Mouse (Mus musculus): Measurements from ENCODE around the gene Wfdc15a.

Wfdc15a gene

GRCm38 (mm10) chr2:164173394-164173793 lies 26.5 kb downstream of the Wfdc15a start:
- H3K9me3 ChIP-seq (ENCODE audit: low read length) = no peaks in the 10 kb centered on the region
- no peak overlapping the region for H3K4me3 ChIP-seq (replicated peaks; ENCODE audit: low read length)
- H3K27me3 ChIP-seq (ENCODE audit: insufficient read depth, low read length) = peaks cover 69% of the 10 kb centered on the region
- no peaks in the 10 kb centered on the region for H3K36me3 ChIP-seq (ENCODE audit: insufficient read depth, low read length)
- no peak for TF ChIP-seq POU5F1 (IDR thresholded peaks at IDR 0.05; ENCODE audit: borderline replicate concordance, low read length)
- no peak for TF ChIP-seq CTCF (conservative IDR thresholded peaks at IDR 0.05; ENCODE audit: low read length)
- no peak for TF ChIP-seq NANOG (IDR thresholded peaks at IDR 0.05; ENCODE audit: borderline replicate concordance, low read length)
- peaks cover 11% of the 10 kb centered on the region for H3K4me1 ChIP-seq (replicated peaks; ENCODE audit: low read depth, low read length)

DNA sequence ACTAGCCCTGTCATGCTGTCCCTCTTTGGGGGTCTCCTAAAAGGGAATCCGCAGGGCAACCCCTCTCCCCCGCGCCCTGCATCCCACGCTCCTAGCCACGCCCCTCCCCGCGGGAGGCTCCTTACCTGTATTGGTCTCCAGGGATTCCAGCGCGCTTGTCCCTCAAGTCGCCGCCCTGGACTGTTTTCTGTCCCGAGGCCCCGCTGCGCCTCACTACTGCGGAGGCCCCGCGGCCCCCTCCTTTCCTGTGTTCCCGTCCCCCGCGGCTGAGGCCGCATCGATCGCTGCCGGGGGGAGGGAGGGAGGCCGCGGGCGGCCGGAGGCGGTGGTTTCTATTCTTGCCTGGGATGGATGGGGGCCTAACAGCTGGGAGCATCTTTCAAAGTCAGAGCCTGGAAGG lies 29.0 kb downstream of the Wfdc15a start, which contains the start of gene Kcns1:
Gene Kcns1, minus strand, starts transcription at position 212 of the 400 bp plus-strand sequence.
- peak within 1 kb of the TSS; percentile 66 for H3K4me3 ChIP-seq (replicated peaks; ENCODE audit: low read length)
- H3K9me3 ChIP-seq (ENCODE audit: low read length) = no peaks in the 10 kb centered on the region
- H3K27me3 ChIP-seq (ENCODE audit: insufficient read depth, low read length) = peaks cover 76% of the 10 kb centered on the region
- H3K4me1 ChIP-seq (replicated peaks; ENCODE audit: low read depth, low read length) = peaks cover 16% of the 10 kb centered on the region
- no peak for TF ChIP-seq CTCF (conservative IDR thresholded peaks at IDR 0.05; ENCODE audit: low read length)
- TF ChIP-seq POU5F1 (IDR thresholded peaks at IDR 0.05; ENCODE audit: borderline replicate concordance, low read length) = no peak
- no peak for TF ChIP-seq NANOG (IDR thresholded peaks at IDR 0.05; ENCODE audit: borderline replicate concordance, low read length)
- no peaks in the 10 kb centered on the region for H3K36me3 ChIP-seq (ENCODE audit: insufficient read depth, low read length)

- H3K9me3 ChIP-seq (ENCODE audit: low read length) = no peaks in the 10 kb centered on the region
- H3K27me3 ChIP-seq (ENCODE audit: insufficient read depth, low read length) = peaks cover 82% of the 10 kb centered on the region
- H3K4me1 ChIP-seq (replicated peaks; ENCODE audit: low read depth, low read length) = peaks cover 16% of the 10 kb centered on the region
- H3K36me3 ChIP-seq (ENCODE audit: insufficient read depth, low read length) = no peaks in the 10 kb centered on the region
- no peak overlapping the region for H3K4me3 ChIP-seq (replicated peaks; ENCODE audit: low read length)
- TF ChIP-seq POU5F1 (IDR thresholded peaks at IDR 0.05; ENCODE audit: borderline replicate concordance, low read length) (no peak), CTCF (conservative IDR thresholded peaks at IDR 0.05; ENCODE audit: low read length) (no peak), NANOG (IDR thresholded peaks at IDR 0.05; ENCODE audit: borderline replicate concordance, low read length) (no peak)
Observed at GRCm38 (mm10) chr2:164170326-164170725, 29.6 kb downstream of the Wfdc15a start.

GRCm38 (mm10) chr2:164168571-164168946 lies 31.4 kb downstream of the Wfdc15a start:
- Histone ChIP-seq H3K27me3 (ENCODE audit: insufficient read depth, low read length) (peaks cover 85% of the 10 kb centered on the region), H3K9me3 (ENCODE audit: low read length) (no peaks in the 10 kb centered on the region), H3K4me3 (replicated peaks; ENCODE audit: low read length) (peak overlapping the region; percentile 69), H3K4me1 (replicated peaks; ENCODE audit: low read depth, low read length) (peaks cover 16% of the 10 kb centered on the region), H3K36me3 (ENCODE audit: insufficient read depth, low read length) (no peaks in the 10 kb centered on the region)
- TF ChIP-seq CTCF (conservative IDR thresholded peaks at IDR 0.05; ENCODE audit: low read length) = no peak
- TF ChIP-seq POU5F1 (IDR thresholded peaks at IDR 0.05; ENCODE audit: borderline replicate concordance, low read length) = no peak
- TF ChIP-seq NANOG (IDR thresholded peaks at IDR 0.05; ENCODE audit: borderline replicate concordance, low read length) = no peak

DNA sequence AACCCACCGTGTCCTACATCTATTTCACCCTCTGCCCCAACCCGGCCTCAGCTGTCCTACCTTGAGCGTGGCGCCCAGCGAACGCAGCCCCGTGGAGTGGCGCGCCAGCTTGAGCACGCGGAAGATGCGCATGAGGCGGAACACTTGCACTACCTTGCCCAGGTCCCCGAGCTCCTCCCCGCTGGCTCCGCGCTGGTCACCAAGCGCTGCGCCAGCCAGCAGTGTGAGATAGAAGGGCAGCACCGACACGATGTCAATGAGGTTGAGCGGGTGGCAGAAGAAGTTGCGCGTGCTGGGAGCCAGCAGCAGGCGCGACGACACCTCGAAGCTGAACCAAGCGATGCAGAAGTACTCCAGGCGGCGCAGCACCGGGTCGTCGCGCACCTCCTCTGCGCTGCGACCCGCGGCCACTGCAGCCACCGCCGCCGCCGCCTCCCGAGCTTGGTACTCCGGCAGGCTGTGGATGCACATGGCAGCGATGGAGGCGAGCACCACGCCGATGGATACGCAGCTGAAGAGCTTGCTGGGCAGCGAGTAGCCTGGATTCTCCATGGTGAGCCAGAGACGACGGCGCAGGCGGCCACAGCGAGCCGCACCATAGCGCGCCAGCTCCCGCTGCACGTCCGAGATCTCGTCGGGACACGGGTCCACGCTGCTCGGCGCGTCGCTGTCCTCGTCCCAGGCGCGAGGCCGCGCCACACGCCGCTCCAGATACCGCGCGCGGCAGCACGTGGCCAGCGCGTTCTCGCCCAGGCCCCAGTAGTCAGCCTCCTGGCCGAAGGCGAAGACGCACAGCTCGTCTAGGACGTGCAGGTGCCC lies 32.0 kb downstream of the Wfdc15a start:
- Histone ChIP-seq H3K4me1 (replicated peaks; ENCODE audit: low read depth, low read length) (peaks cover 16% of the 10 kb centered on the region), H3K9me3 (ENCODE audit: low read length) (no peaks in the 10 kb centered on the region), H3K36me3 (ENCODE audit: insufficient read depth, low read length) (no peaks in the 10 kb centered on the region), H3K4me3 (replicated peaks; ENCODE audit: low read length) (peak overlapping the region; percentile 69), H3K27me3 (ENCODE audit: insufficient read depth, low read length) (peaks cover 83% of the 10 kb centered on the region)
- TF ChIP-seq NANOG (IDR thresholded peaks at IDR 0.05; ENCODE audit: borderline replicate concordance, low read length) = no peak
- no peak for TF ChIP-seq POU5F1 (IDR thresholded peaks at IDR 0.05; ENCODE audit: borderline replicate concordance, low read length)
- no peak for TF ChIP-seq CTCF (conservative IDR thresholded peaks at IDR 0.05; ENCODE audit: low read length)

DNA sequence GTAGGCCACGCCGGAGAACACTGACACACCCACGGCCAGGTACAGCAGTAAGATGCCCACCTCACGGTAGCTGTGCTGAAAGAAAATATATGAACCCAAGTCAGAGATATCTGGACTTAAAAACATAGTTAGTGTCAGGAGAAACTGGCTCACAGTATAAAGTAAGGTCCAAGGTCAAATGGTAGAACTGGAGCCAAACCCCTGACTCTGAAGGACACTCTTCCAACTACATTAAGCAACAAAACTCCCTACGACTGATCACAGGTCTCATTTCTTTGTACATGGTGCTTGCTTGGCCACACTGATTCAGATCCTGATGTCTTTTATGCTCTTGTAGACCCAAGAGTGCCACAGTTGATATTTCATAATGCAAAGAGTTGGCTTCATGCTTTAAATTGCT lies 35.0 kb downstream of the Wfdc15a start:
- Histone ChIP-seq H3K4me3 (replicated peaks; ENCODE audit: low read length) (no peak overlapping the region), H3K9me3 (ENCODE audit: low read length) (no peaks in the 10 kb centered on the region), H3K4me1 (replicated peaks; ENCODE audit: low read depth, low read length) (peaks cover 5% of the 10 kb centered on the region), H3K36me3 (ENCODE audit: insufficient read depth, low read length) (no peaks in the 10 kb centered on the region), H3K27me3 (ENCODE audit: insufficient read depth, low read length) (peaks cover 63% of the 10 kb centered on the region)
- TF ChIP-seq CTCF (conservative IDR thresholded peaks at IDR 0.05; ENCODE audit: low read length) (no peak), POU5F1 (IDR thresholded peaks at IDR 0.05; ENCODE audit: borderline replicate concordance, low read length) (no peak), NANOG (IDR thresholded peaks at IDR 0.05; ENCODE audit: borderline replicate concordance, low read length) (no peak)

GRCm38 (mm10) chr2:164161515-164162055 lies 38.3 kb downstream of the Wfdc15a start:
- Histone ChIP-seq H3K4me3 (replicated peaks; ENCODE audit: low read length) (no peak overlapping the region), H3K4me1 (replicated peaks; ENCODE audit: low read depth, low read length) (no peaks in the 10 kb centered on the region), H3K9me3 (ENCODE audit: low read length) (no peaks in the 10 kb centered on the region), H3K27me3 (ENCODE audit: insufficient read depth, low read length) (peaks cover 29% of the 10 kb centered on the region), H3K36me3 (ENCODE audit: insufficient read depth, low read length) (peaks cover 7% of the 10 kb centered on the region; the same call in 1 of the 2 replicates)
- TF ChIP-seq POU5F1 (IDR thresholded peaks at IDR 0.05; ENCODE audit: borderline replicate concordance, low read length) (no peak), NANOG (IDR thresholded peaks at IDR 0.05; ENCODE audit: borderline replicate concordance, low read length) (no peak), CTCF (conservative IDR thresholded peaks at IDR 0.05; ENCODE audit: low read length) (no peak)

DNA sequence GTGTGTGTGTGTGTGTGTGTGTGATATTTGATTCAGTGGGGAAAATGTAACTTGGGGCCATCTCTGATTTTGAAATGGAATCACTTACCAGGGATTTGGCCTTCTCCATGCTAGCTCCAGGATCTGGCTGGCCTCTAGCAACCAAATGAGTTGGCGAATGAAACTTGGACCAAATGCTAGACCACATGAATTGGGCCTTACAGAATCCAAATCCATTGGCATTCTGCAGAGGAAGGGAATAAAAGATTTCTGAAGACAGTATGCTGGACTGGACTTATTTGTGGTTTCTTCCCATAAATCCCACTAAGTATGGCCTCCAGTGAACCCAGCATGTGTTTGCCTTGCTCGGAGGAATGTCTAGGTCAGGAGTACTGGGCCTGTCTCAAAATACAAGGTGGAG lies 41.1 kb downstream of the Wfdc15a start:
- peaks cover 5% of the 10 kb centered on the region; the same call in 1 of the 2 replicates for H3K27me3 ChIP-seq (ENCODE audit: insufficient read depth, low read length)
- no peaks in the 10 kb centered on the region for H3K9me3 ChIP-seq (ENCODE audit: low read length)
- no peak for TF ChIP-seq NANOG (IDR thresholded peaks at IDR 0.05; ENCODE audit: borderline replicate concordance, low read length)
- no peak for TF ChIP-seq POU5F1 (IDR thresholded peaks at IDR 0.05; ENCODE audit: borderline replicate concordance, low read length)
- TF ChIP-seq CTCF (conservative IDR thresholded peaks at IDR 0.05; ENCODE audit: low read length) = no peak
- H3K36me3 ChIP-seq (ENCODE audit: insufficient read depth, low read length) = peaks cover 30% of the 10 kb centered on the region
- H3K4me3 ChIP-seq (replicated peaks; ENCODE audit: low read length) = no peak overlapping the region
- no peaks in the 10 kb centered on the region for H3K4me1 ChIP-seq (replicated peaks; ENCODE audit: low read depth, low read length)

Measured in E14TG2a.4 (cell line).